Mouse (Mus musculus) neutrophil, adult 5-6 weeks (primary cell): ENCODE measurements around the gene Vkorc1l1. TPM values are rescaled to one million over a fixed set of nuclear protein-coding genes. Genes with fewer than 3 reads are reported as not detected.

ENCODE experiments used
- ATAC-seq: fragments of 151-379, 151-347 bp; 2 replicates; pipeline ENCODE4 v1.8.0; 2017; ENCODE audit warnings: mild to moderate bottlenecking, moderate TSS enrichment; ENCODE audit not compliant: insufficient number of reproducible peaks, poor library complexity, low FRiP score, severe bottlenecking; ENCODE audit errors: extremely low read depth
- total RNA-seq: library from RNA; stranded (forward); fragments of 200-1000 nt; gene quantifications from 2 replicates; pipeline ENCODE4 v1.2.3, GENCODE M21; 2017

Gene Vkorc1l1
- total RNA-seq, 1 experiment from 2014 or later, result 14.3 TPM

GRCm38 (mm10) chr5:130027696-130028095, 85.9 kb downstream of the Vkorc1l1 start:
- ATAC-seq, result no peak

GRCm38 (mm10) chr5:130029142-130029897, 87.5 kb downstream of the Vkorc1l1 start, which contains the start of the genes Asl and Crcp:
Gene Asl (minus strand): TSS chr5:130029247.
Gene Crcp (plus strand): TSS chr5:130029290.
- ATAC-seq, result peak; percentile 84

GRCm38 (mm10) chr5:130031410-130032390, 89.9 kb downstream of the Vkorc1l1 start:
- no peak for ATAC-seq

- ATAC-seq, result no peak
Observed at GRCm38 (mm10) chr5:130033869-130034268, 92.1 kb downstream of the Vkorc1l1 start.

Other genes starting within 250 kb of the Vkorc1l1 start
- gene Sept14, start 233.5 kb upstream of the Vkorc1l1 start, total RNA-seq, result not detected in 2 replicates
- 36.1 and 42.6 TPM in 2 replicates for gene Mrps17, start 226.5 kb upstream of the Vkorc1l1 start, total RNA-seq
- 27.0 and 29.1 TPM in 2 replicates for gene Nipsnap2, start 216.9 kb upstream of the Vkorc1l1 start, total RNA-seq
- 8.3 and 11.2 TPM in 2 replicates for gene Psph, start 154.5 kb upstream of the Vkorc1l1 start, total RNA-seq
- 6.4 and 8.6 TPM in 2 replicates for gene Sumf2, start 95.0 kb upstream of the Vkorc1l1 start, total RNA-seq
- gene Chchd2, start 54.5 kb upstream of the Vkorc1l1 start, total RNA-seq, result 116 and 119 TPM in 2 replicates
- gene Zbed5, start 46.2 kb upstream of the Vkorc1l1 start, total RNA-seq, result 1.4 and 1.7 TPM in 2 replicates
- 0.93 TPM in 1 of 2 replicates, not detected in the other for gene Phkg1, start 43.4 kb upstream of the Vkorc1l1 start, total RNA-seq
- 10.5 and 13.3 TPM in 2 replicates for gene Nupr1l, start 33.4 kb upstream of the Vkorc1l1 start, total RNA-seq
- 32.0 and 33.5 TPM in 2 replicates for gene Gusb, start 61.1 kb downstream of the Vkorc1l1 start, total RNA-seq
- 7.6 and 7.7 TPM in 2 replicates for gene Asl, start 87.3 kb downstream of the Vkorc1l1 start, total RNA-seq
- gene Crcp, start 87.3 kb downstream of the Vkorc1l1 start, total RNA-seq, result 24.9 and 40.4 TPM in 2 replicates
- 19.8 and 23.3 TPM in 2 replicates for gene Tpst1, start 131.4 kb downstream of the Vkorc1l1 start, total RNA-seq
- gene Kctd7, start 202.9 kb downstream of the Vkorc1l1 start, total RNA-seq, result 3.0 and 5.3 TPM in 2 replicates
- 52.1 and 58.2 TPM in 2 replicates for gene Rabgef1, start 229.8 kb downstream of the Vkorc1l1 start, total RNA-seq